Mouse (Mus musculus) C2C12 (cell line): ENCODE results near the gene Pigk.

Experiments
- CEBPB ChIP-seq: IDR thresholded peaks from one replicate; pipeline ENCODE4 v1.6.1; 2011; ENCODE audit warnings: low read depth, mild to moderate bottlenecking, control low read depth, moderate library complexity
- CTCF ChIP-seq: IDR thresholded peaks from one replicate; pipeline ENCODE4 v1.5.1; 2011; ENCODE audit not compliant: control insufficient read depth, insufficient read depth, insufficient read length
- FOSL1 ChIP-seq: IDR thresholded peaks from one replicate; pipeline ENCODE4 v1.8.0; 2011; ENCODE audit warnings: mild to moderate bottlenecking, low read length; ENCODE audit not compliant: poor library complexity, insufficient read depth, severe bottlenecking
- MAX ChIP-seq: IDR thresholded peaks from one replicate; pipeline ENCODE4 v1.6.1; 2011; ENCODE audit warnings: mild to moderate bottlenecking, control low read depth
- MYOG ChIP-seq: IDR thresholded peaks from one replicate; pipeline ENCODE4 v1.6.1; 2011; ENCODE audit not compliant: control insufficient read depth, insufficient read length; ENCODE audit errors: extremely low read depth
- USF1 ChIP-seq: IDR thresholded peaks from one replicate; pipeline ENCODE4 v1.6.1; 2011; ENCODE audit warnings: low read depth, mild to moderate bottlenecking, control low read depth, moderate library complexity

GRCm38 (mm10) chr3:152724446-152724845 is 10.5 kb downstream of the Pigk start:
- TF ChIP-seq CTCF (no peak), MYOG (no peak), USF1 (no peak), CEBPB (no peak), MAX (no peak), FOSL1 (no peak)
